Mouse (Mus musculus) embryonic facial prominence, embryonic 14.5 days (tissue): Measurements from ENCODE around the gene Ccnb2. TPM values are rescaled to one million over a fixed set of nuclear protein-coding genes. Genes with fewer than 3 reads are reported as not detected.

Experiments used
- ATAC-seq: fragments of 200-750 bp; cut with Nextera tagmentation; 2 replicates; pipeline ENCODE4 v1.8.0; 2017; ENCODE audit warnings: low read depth, moderate number of reproducible peaks, moderate TSS enrichment
- DNase-seq: peaks from one replicate; pipeline ENCODE4 v3.0.0-alpha.2; 2015; ENCODE audit warnings: low spot score
- H3K27ac ChIP-seq: fragments of 300-500 bp; sonication (generic); replicated peaks from 2 replicates; pipeline ENCODE4 v1.5.1; 2014; ENCODE audit warnings: low read depth, mild to moderate bottlenecking, low read length, moderate library complexity
- H3K27me3 ChIP-seq: fragments of 300-500 bp; sonication (generic); replicated peaks from 2 replicates; pipeline ENCODE4 v1.6.1; 2014; ENCODE audit warnings: low read length; ENCODE audit not compliant: control insufficient read depth, insufficient read depth
- H3K36me3 ChIP-seq: fragments of 300-500 bp; sonication (generic); 2 replicates; pipeline ENCODE4 v1.6.1; 2014; ENCODE audit warnings: low read length, mixed read lengths; ENCODE audit not compliant: control insufficient read depth, insufficient read depth
- H3K4me1 ChIP-seq: fragments of 300-500 bp; sonication (generic); 2 replicates; pipeline ENCODE4 v1.6.1; 2014; ENCODE audit warnings: antibody characterized with exemption, low read length; ENCODE audit not compliant: control insufficient read depth, insufficient read depth
- H3K4me2 ChIP-seq: fragments of 300-500 bp; sonication (generic); 2 replicates; pipeline ENCODE4 v1.6.1; 2014; ENCODE audit warnings: low read depth, mild to moderate bottlenecking, low read length, moderate library complexity, mixed read lengths
- H3K4me3 ChIP-seq: fragments of 300-500 bp; sonication (generic); 2 replicates; pipeline ENCODE4 v1.5.1; 2014; ENCODE audit warnings: low read depth, mild to moderate bottlenecking, low read length
- H3K9ac ChIP-seq: fragments of 300-500 bp; sonication (generic); 2 replicates; pipeline ENCODE4 v1.6.1; 2014; ENCODE audit warnings: low read depth, mild to moderate bottlenecking, low read length, moderate library complexity, mixed read lengths
- H3K9me3 ChIP-seq: fragments of 300-500 bp; sonication (generic); 2 replicates; pipeline ENCODE4 v1.6.1; 2016; ENCODE audit warnings: low read length; ENCODE audit not compliant: control insufficient read depth
- WGBS: fragments of 180-500 bp; shearing (Covaris S2); extraction: QIAGEN DNeasy Blood & Tissue Kit; methylation state at CpG from one replicate; pipeline ENCODE4 v1.1.7; 2014; 5-methylcytosine and 5-hydroxymethylcytosine counted together
- polyA plus RNA-seq: library from polyadenylated mRNA; unstranded; fragments of >200 nt; fragmentation: Nextera tagmentation; extraction: Ambion mirVana; gene quantifications from 2 replicates; pipeline ENCODE4 v1.2.1, GENCODE M21; 2014

The Ccnb2 gene
- polyA plus RNA-seq, 1 experiment from 2014 or later: 123 TPM

- no peak for DNase-seq
- WGBS: 92% methylated on average over 5 of the region's 5 CpGs
- no peak overlapping the region for H3K27ac ChIP-seq
- no peak for ATAC-seq
- H3K9me3 ChIP-seq: no peaks in the 10 kb centered on the region
- H3K9ac ChIP-seq: no peak overlapping the region
- H3K36me3 ChIP-seq: peaks cover 11% of the 10 kb centered on the region
- no peak overlapping the region for H3K4me3 ChIP-seq
- no peak overlapping the region for H3K4me2 ChIP-seq
- H3K4me1 ChIP-seq: no peaks in the 10 kb centered on the region
- H3K27me3 ChIP-seq: no peaks in the 10 kb centered on the region
Observed at GRCm38 (mm10) chr9:70391042-70391441, 30.3 kb downstream of the Ccnb2 start.

DNA sequence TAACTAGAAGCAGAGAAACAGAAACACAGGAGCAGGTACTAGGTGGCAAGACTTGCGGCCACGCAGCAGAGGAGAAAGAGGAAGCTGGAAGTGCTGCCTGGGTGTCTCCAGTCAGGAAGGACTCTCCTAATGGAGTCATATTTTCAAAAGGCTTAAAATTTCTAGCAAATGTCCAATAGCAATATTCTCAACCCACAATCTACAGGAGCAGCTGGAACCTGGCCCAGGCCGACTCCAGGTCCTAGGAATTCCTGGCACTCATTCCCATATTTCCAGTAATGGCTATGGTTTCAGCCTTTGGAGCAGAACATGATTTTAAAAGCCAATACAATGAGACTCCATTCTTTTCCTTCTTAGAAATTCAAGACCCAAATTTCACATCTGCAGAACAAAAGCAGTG is 31.8 kb downstream of the Ccnb2 start:
- Histone ChIP-seq H3K4me2 (no peak overlapping the region), H3K9me3 (no peaks in the 10 kb centered on the region), H3K4me1 (no peaks in the 10 kb centered on the region), H3K27me3 (no peaks in the 10 kb centered on the region), H3K36me3 (peaks cover 19% of the 10 kb centered on the region; the same call in 1 of the 2 replicates), H3K9ac (no peak overlapping the region), H3K27ac (no peak overlapping the region; the same call in none of the 2 replicates), H3K4me3 (no peak overlapping the region)
- 51% methylated on average over 3 of the region's 3 CpGs for WGBS
- DNase-seq: peak; percentile 82
- ATAC-seq: no peak

DNA sequence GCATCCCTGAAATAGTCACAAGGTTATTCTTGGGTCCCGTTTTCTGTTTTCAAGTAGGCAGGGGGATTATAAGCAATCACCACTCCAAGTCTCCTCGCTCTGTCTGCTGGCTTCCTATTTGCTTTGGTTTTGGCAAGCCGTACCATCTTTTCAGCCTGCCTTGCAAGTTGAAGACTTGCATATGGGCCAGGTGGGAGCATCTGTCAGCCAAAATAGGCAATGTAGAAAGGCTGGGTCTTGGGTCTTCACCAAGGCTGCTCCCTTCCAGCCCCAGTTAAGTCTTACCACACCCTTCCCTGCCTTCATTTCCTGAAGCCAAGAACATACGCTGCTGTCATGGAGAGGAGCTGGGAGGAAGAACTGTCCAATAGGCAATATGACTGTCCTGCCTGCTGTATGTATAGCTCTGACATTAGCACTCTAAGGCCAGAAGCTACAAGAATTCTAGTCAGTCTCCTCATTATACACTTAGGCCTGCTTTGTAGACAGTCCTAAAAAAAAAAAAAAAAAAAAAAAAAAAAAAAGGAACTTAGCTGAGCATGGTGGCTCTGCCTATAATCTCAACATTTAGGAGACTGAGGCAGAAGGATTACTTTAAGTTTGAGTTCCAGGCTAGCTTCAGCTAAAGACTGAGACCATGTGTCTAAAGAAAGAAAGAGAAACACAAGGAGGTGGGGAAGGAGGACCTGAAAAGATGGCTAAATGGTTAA is 33.8 kb downstream of the Ccnb2 start:
- Histone ChIP-seq H3K36me3 (peaks cover 33% of the 10 kb centered on the region), H3K4me1 (no peaks in the 10 kb centered on the region), H3K27me3 (no peaks in the 10 kb centered on the region), H3K4me2 (no peak overlapping the region), H3K4me3 (no peak overlapping the region), H3K27ac (no peak overlapping the region), H3K9me3 (no peaks in the 10 kb centered on the region), H3K9ac (no peak overlapping the region)
- DNase-seq: peak; percentile 10
- no peak for ATAC-seq
- 94% methylated on average over 4 of the region's 4 CpGs for WGBS

- no peak for ATAC-seq
- WGBS: 79% methylated on average over 18 of the region's 18 CpGs
- peaks cover 38% of the 10 kb centered on the region for H3K36me3 ChIP-seq
- H3K4me2 ChIP-seq: no peak overlapping the region
- DNase-seq: no peak
- no peak overlapping the region for H3K27ac ChIP-seq
- no peaks in the 10 kb centered on the region for H3K4me1 ChIP-seq
- H3K27me3 ChIP-seq: no peaks in the 10 kb centered on the region
- no peak overlapping the region for H3K4me3 ChIP-seq
- H3K9me3 ChIP-seq: no peaks in the 10 kb centered on the region
- H3K9ac ChIP-seq: no peak overlapping the region
Observed at GRCm38 (mm10) chr9:70384958-70385728, 36.2 kb downstream of the Ccnb2 start.

DNA sequence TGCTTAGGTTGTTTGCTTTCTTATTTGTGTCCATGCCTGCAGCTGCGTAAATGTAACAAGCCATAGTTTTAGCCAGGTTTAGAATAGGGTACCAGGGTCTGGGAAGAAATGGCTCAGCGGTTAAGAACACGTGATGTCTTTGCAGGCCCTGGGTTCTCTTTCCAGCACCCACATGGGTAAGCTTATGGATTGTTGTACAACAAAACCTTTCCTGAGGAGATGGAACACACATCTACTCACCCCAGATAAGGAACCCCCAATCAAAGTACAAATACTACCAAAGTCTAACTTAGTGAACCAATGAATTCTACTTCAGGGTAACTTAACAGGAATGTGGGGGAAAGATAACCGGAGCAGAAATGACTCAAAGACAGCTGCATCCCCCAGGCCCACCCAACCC is 36.9 kb downstream of the Ccnb2 start:
- peaks cover 39% of the 10 kb centered on the region for H3K36me3 ChIP-seq
- ATAC-seq (no peak), DNase-seq (no peak)
- H3K4me2 ChIP-seq: no peak overlapping the region
- WGBS: 94% methylated on average over 4 of the region's 4 CpGs
- no peaks in the 10 kb centered on the region for H3K4me1 ChIP-seq
- no peaks in the 10 kb centered on the region for H3K9me3 ChIP-seq
- no peak overlapping the region for H3K4me3 ChIP-seq
- H3K27me3 ChIP-seq: no peaks in the 10 kb centered on the region
- no peak overlapping the region for H3K27ac ChIP-seq
- H3K9ac ChIP-seq: no peak overlapping the region

DNA sequence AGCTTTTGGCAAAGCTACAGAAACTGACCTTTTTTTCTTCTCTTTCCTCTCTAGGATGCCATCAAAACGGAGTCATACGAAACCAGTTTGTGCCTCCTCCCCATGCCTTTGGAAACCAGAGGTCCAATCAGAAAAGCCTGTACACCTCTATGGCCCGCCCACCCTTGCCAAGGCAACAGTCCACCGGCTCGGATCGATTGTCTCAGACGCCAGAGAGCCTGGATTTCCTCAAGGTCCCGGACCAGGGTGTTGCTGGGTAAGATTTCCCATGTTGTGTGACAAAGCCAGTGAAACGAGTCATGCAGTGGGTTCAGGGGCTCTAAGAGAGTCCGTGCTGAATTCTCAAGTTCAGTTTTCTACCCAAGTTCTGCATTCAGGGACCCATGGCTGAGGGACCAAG is 37.6 kb downstream of the Ccnb2 start:
- H3K4me1 ChIP-seq: no peaks in the 10 kb centered on the region
- H3K36me3 ChIP-seq: peaks cover 42% of the 10 kb centered on the region
- H3K4me2 ChIP-seq: no peak overlapping the region
- H3K27me3 ChIP-seq: no peaks in the 10 kb centered on the region
- H3K27ac ChIP-seq: no peak overlapping the region
- H3K9me3 ChIP-seq: no peaks in the 10 kb centered on the region
- 65% methylated on average over 10 of the region's 10 CpGs for WGBS
- DNase-seq: no peak
- no peak for ATAC-seq
- H3K4me3 ChIP-seq: no peak overlapping the region
- no peak overlapping the region for H3K9ac ChIP-seq

DNA sequence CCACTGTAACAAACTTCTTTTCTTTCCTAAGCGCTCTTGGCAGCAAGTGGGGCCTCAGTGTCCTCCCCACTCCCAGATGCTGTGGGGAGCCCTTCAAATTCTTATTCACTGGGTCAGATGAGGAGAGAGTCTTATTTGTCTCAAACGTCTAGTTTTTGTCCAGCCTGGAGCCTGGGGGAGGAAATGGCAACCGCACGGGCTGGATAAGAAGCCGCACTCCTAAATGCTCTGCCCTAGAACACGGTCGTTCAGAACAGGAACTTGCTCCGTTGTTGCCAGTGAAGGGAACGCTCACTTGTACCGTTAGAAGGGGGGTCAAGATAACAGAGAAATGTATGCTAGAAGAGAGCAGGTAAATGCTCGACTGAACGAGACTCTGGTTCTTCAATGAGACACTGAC is 39.3 kb downstream of the Ccnb2 start:
- Histone ChIP-seq H3K27me3 (no peaks in the 10 kb centered on the region), H3K36me3 (peaks cover 58% of the 10 kb centered on the region), H3K4me3 (no peak overlapping the region), H3K9me3 (no peaks in the 10 kb centered on the region), H3K27ac (no peak overlapping the region), H3K4me1 (no peaks in the 10 kb centered on the region), H3K9ac (no peak overlapping the region), H3K4me2 (no peak overlapping the region)
- ATAC-seq (no peak), DNase-seq (no peak)
- 78% methylated on average over 12 of the region's 12 CpGs for WGBS

DNA sequence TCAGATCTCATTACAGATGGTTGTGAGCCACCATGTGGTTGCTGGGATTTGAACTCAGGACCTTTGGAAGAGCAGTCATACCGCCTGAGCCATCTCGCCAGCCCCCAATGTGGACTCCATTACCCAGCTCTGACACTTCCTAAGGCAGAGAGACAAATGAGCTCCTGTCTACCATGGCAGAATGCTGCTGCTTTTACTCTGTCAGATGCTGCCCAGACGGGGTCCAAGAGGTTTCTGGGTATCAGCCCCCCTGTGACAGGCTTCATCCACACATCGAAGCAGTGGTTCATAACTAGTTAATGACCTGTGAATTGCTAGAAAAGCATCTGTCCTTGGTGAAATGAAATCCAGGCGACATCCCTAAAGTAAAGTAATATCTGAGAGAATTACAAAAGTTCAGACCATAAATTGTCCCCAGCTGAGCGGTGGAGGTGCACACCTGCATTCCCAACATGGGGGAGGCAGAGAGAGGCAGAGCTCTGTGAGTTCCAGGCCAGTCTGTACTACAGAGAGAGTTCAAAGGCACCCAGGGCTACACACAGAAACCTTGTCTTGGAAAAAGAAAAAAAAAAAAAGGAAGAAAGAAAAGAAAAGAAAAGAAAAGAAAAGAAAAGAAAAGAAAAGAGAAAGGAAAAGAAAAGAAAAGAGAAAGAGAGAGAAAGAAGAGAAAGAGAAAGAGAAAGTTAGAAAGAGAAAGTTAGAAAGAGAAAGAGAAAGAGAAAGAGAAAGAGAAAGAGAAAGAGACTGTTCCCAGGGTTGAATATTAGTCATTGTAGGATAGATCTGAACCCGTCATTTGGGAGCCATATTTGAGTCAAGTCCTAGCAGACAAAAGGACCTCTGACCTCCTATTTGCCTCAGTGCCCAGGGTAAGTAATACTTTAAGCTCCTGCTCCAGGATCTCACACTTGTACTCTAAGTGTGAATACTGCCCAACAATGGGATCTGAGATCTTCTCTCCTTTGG is 41.6 kb downstream of the Ccnb2 start:
- H3K27me3 ChIP-seq: no peaks in the 10 kb centered on the region
- ATAC-seq (no peak), DNase-seq (no peak)
- peaks cover 56% of the 10 kb centered on the region for H3K36me3 ChIP-seq
- no peak overlapping the region for H3K27ac ChIP-seq
- no peak overlapping the region for H3K4me3 ChIP-seq
- no peaks in the 10 kb centered on the region for H3K4me1 ChIP-seq
- no peak overlapping the region for H3K9ac ChIP-seq
- 70% methylated on average over 7 of the region's 7 CpGs for WGBS
- no peak overlapping the region for H3K4me2 ChIP-seq
- H3K9me3 ChIP-seq: no peaks in the 10 kb centered on the region
